16 mouse cellular contexts compared by ENCODE assay signal in genomic region chr2:155283793-155284192, GRCm38 (mm10). TPM values are rescaled to one million over a fixed set of nuclear protein-coding genes. Genes with fewer than 3 reads are reported as not detected.
A peak's percentile ranks its signal among the peaks of the same experiment; 100 is the strongest.
DNase-seq lines count a peak whose midpoint lies in the region; ATAC-seq and TF ChIP-seq lines count a peak whose summit lies in the region.
"Had no signal": no experiment of that assay in that cellular context is flagged by ENCODE, and none has a peak within 500 bp of the region (broad histone marks: within the 10 kb centered on the region; RNA-seq: fewer than 3 reads in every experiment).

No protein-coding gene starts in this region.

- no peak for TF ChIP-seq CTCF in layer of hippocampus, adult 2 months (conservative IDR thresholded peaks at IDR 0.05)
- TF ChIP-seq CTCF in forebrain, postnatal 0 days (IDR thresholded peaks at IDR 0.05; ENCODE audit: low read depth) = no peak

- WGBS in liver, embryonic 11.5 days = 88% methylated on average over 4 of the region's 4 CpGs
- 82% methylated on average over 4 of the region's 4 CpGs for WGBS in forebrain, postnatal 0 days

- 0 out of 2 replicates have a peak overlapping the region, but pooled peaks have one; percentile 23 for H3K27ac ChIP-seq in layer of hippocampus, adult 2 months
- no peak overlapping the region for H3K27ac ChIP-seq in liver, embryonic 11.5 days (ENCODE audit: low read depth, low read length)
- H3K27ac ChIP-seq in forebrain, postnatal 0 days (ENCODE audit: low read depth, low read length) = no peak overlapping the region
- H3K27ac ChIP-seq: embryonic facial prominence, embryonic 10.5 days; forebrain, embryonic 10.5 days; neural tube, embryonic 13.5 days had no signal

- no peak overlapping the region for H3K4me2 ChIP-seq in liver, embryonic 11.5 days
- H3K4me2 ChIP-seq in forebrain, postnatal 0 days (ENCODE audit: low read depth) = no peak overlapping the region
- H3K4me2 ChIP-seq: neural tube, embryonic 13.5 days had no signal

- no peak overlapping the region for H3K9ac ChIP-seq in liver, embryonic 11.5 days (ENCODE audit: low read depth, low read length)
- no peak overlapping the region for H3K9ac ChIP-seq in forebrain, postnatal 0 days
- H3K9ac ChIP-seq: neural tube, embryonic 13.5 days had no signal

- H3K4me3 ChIP-seq in layer of hippocampus, adult 2 months = no peak overlapping the region
- no peak overlapping the region for H3K4me3 ChIP-seq in liver, embryonic 11.5 days (ENCODE audit: low read depth, low read length)
- no peak overlapping the region for H3K4me3 ChIP-seq in forebrain, postnatal 0 days (ENCODE audit: low read depth, low read length)
- H3K4me3 ChIP-seq: embryonic facial prominence, embryonic 10.5 days; forebrain, embryonic 10.5 days; neural tube, embryonic 13.5 days had no signal

- no peaks in the 10 kb centered on the region for H3K27me3 ChIP-seq in liver, embryonic 11.5 days (replicated peaks; ENCODE audit: control insufficient read depth, insufficient read depth, low read length)
- no peaks in the 10 kb centered on the region for H3K27me3 ChIP-seq in forebrain, postnatal 0 days (ENCODE audit: insufficient read depth, low read length)
- H3K27me3 ChIP-seq: neural tube, embryonic 13.5 days had no signal

- ATAC-seq in liver, embryonic 11.5 days (replicated peaks; ENCODE audit: low FRiP score) = no peak
- no peak for ATAC-seq in forebrain, postnatal 0 days

- no peaks in the 10 kb centered on the region for H3K9me3 ChIP-seq in liver, embryonic 11.5 days (ENCODE audit: control insufficient read depth, low read length)
- H3K9me3 ChIP-seq in forebrain, postnatal 0 days (ENCODE audit: low read length) = no peaks in the 10 kb centered on the region
- H3K9me3 ChIP-seq: embryonic facial prominence, embryonic 10.5 days; forebrain, embryonic 10.5 days; neural tube, embryonic 13.5 days had no signal

- DNase-seq in adrenal gland, postnatal 10 days = peak; percentile 62
- no peak for DNase-seq in adrenal gland, adult (ENCODE audit: inconsistent age in 2 of 2, low spot score in 1 of 2)
- no peak for DNase-seq in layer of hippocampus, adult 2 months (ENCODE audit: low spot score in 2 of 2)
- no peak for DNase-seq in layer of hippocampus, adult 18-20 months (ENCODE audit: low spot score in 2 of 2)
- peak; percentile 79 for DNase-seq in gastrocnemius, postnatal 10 days
- DNase-seq in heart, postnatal 14 days = peak; percentile 53 to 75
- no peak for DNase-seq in liver, embryonic 11.5 days (ENCODE audit: low spot score)
- no peak for DNase-seq in forebrain, postnatal 0 days
- DNase-seq: kidney, adult 2 months; layer of hippocampus, postnatal 36 days; midbrain, embryonic 14.5 days; right cerebral cortex, adult 18-20 months; thymus, postnatal 36 days had no signal

- no peaks in the 10 kb centered on the region for H3K4me1 ChIP-seq in liver, embryonic 11.5 days (replicated peaks; ENCODE audit: control insufficient read depth, insufficient read depth, low read length)
- H3K4me1 ChIP-seq in forebrain, postnatal 0 days (ENCODE audit: insufficient read depth) = no peaks in the 10 kb centered on the region
- H3K4me1 ChIP-seq: embryonic facial prominence, embryonic 10.5 days; forebrain, embryonic 10.5 days; neural tube, embryonic 13.5 days had no signal

- 0 out of 2 replicates have a peak, but pooled peaks cover 6% of the 10 kb centered on the region for H3K36me3 ChIP-seq in liver, embryonic 11.5 days (ENCODE audit: control insufficient read depth, insufficient read depth, low read length)
- peaks cover 27% of the 10 kb centered on the region; the same call in 1 of the 2 replicates for H3K36me3 ChIP-seq in forebrain, postnatal 0 days (ENCODE audit: insufficient read depth)

- intact Hi-C loops in heart, postnatal 14 days (cut with DNase I) = no loop called here

RNA-seq across cellular contexts. Expression of gene Map1lc3a, which starts 7.7 kb away (rescaled TPM):
- total RNA-seq in adrenal gland, postnatal 10 days (2021) = 100 to 1,000 TPM; 421 to 505 TPM
- 100 to 1,000 TPM; 215 to 248 TPM for total RNA-seq in layer of hippocampus, adult 2 months (2021)
- total RNA-seq in layer of hippocampus, adult 18-20 months (2021) = 100 to 1,000 TPM; 245 to 249 TPM
- 100 to 1,000 TPM; 165 to 183 TPM for total RNA-seq in gastrocnemius, postnatal 10 days (2021)
- total RNA-seq in heart, postnatal 14 days (2021) = 100 to 1,000 TPM; 692 to 703 TPM
- 43.5 and 45.6 TPM in 2 replicates for polyA plus RNA-seq in liver, embryonic 11.5 days (2014; fragmentation: Nextera tagmentation; extraction: Ambion mirVana)
- 425 and 459 TPM in 2 replicates for total RNA-seq in forebrain, postnatal 0 days (2014; rRNA removed)
- 789 and 806 TPM in 2 replicates for polyA plus RNA-seq in forebrain, postnatal 0 days (2015; fragmentation: Nextera tagmentation; extraction: Ambion mirVana)

RNA-seq across cellular contexts. Expression of gene Dynlrb1, which starts 47.5 kb away (rescaled TPM):
- 100 to 1,000 TPM; 259 to 263 TPM for total RNA-seq in adrenal gland, postnatal 10 days (2021)
- 100 to 1,000 TPM; 283 to 297 TPM for total RNA-seq in layer of hippocampus, adult 2 months (2021)
- total RNA-seq in layer of hippocampus, adult 18-20 months (2021) = 100 to 1,000 TPM; 299 to 308 TPM
- 100 to 1,000 TPM; 155 to 156 TPM for total RNA-seq in gastrocnemius, postnatal 10 days (2021)
- total RNA-seq in heart, postnatal 14 days (2021) = 100 to 1,000 TPM; 177 to 185 TPM
- polyA plus RNA-seq in liver, embryonic 11.5 days (2014; fragmentation: Nextera tagmentation; extraction: Ambion mirVana) = 272 and 289 TPM in 2 replicates
- 310 and 492 TPM in 2 replicates for total RNA-seq in forebrain, postnatal 0 days (2014; rRNA removed)
- 790 and 1,004 TPM in 2 replicates for polyA plus RNA-seq in forebrain, postnatal 0 days (2015; fragmentation: Nextera tagmentation; extraction: Ambion mirVana)

Comparison
In these comparisons a context has a peak if more than half of its experiments do, and no peak if none do; other contexts are left out.
1. DNase-seq: peak in adrenal gland, postnatal 10 days (single experiment), gastrocnemius, postnatal 10 days (single experiment) and heart, postnatal 14 days (2 of 2); none in adrenal gland, adult (0 of 2), layer of hippocampus, adult 2 months (0 of 2), layer of hippocampus, adult 18-20 months (0 of 2), liver, embryonic 11.5 days (single experiment) and forebrain, postnatal 0 days (single experiment).